ENCODE assay signal across 22 mouse cellular contexts in the genomic region with DNA sequence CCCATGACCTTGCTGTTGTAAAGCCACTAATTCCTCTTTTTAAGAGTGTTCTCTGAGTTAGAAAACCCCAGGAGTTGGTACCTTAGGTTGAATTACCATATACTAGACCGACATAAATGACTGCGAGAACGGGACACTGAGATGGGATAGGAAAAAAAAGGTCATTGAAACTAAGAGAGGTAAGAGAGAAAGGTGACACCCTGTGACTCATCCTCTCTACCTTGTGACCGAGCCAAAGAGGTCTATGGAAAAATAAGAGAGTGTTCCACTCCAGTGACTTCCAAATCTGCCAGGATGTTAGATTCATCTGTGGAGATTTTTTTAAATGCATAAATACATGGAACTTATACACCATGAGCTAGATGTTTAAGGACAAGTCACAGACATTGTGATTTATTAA.
DNase-seq lines count a peak whose midpoint lies in the region; ATAC-seq lines count a peak whose summit lies in the region.
"Had no signal": no experiment of that assay in that cellular context is flagged by ENCODE, and none has a peak within 500 bp of the region (broad histone marks: within the 10 kb centered on the region; RNA-seq: fewer than 3 reads in every experiment).

No protein-coding gene starts in this region.

- ATAC-seq in activated CD4-positive, CD25-positive, alpha-beta regulatory T cell, adult 4 months, result peak; percentile 59
- ATAC-seq: forebrain, embryonic 14.5 days; forebrain, postnatal 0 days; intestine, embryonic 16.5 days; Patski had no signal

- peak; percentile 54 for DNase-seq in CD4-positive helper T cell, adult 2 months (ENCODE audit: low read depth, low spot score)
- DNase-seq in CD4-positive, CD25-positive, alpha-beta regulatory T cell, adult 2 months (ENCODE audit: low read depth, low spot score), result peak; percentile 39
- peak; percentile 43 for DNase-seq in skeletal muscle tissue, adult 2 months (ENCODE audit: low read depth, low spot score)
- no peak for DNase-seq in ovary, postnatal 14 days (ENCODE audit: low spot score)
- no peak for DNase-seq in spleen, postnatal 36 days (ENCODE audit: low spot score in 2 of 2)
- DNase-seq in layer of hippocampus, adult 11-12 months (ENCODE audit: low spot score), result no peak
- DNase-seq: adrenal gland, adult 2 months; adrenal gland, postnatal 14 days; cerebellum, adult 11 months; cerebellum, adult 2 months; cerebellum, adult 9-11 months; cerebellum, postnatal 25 days; forebrain, postnatal 0 days; gastrocnemius, postnatal 10 days; heart, adult 2 months; heart, postnatal 14 days; heart, postnatal 4 days; kidney, adult 18-20 months had no signal

Comparison
In these comparisons a context has a peak if more than half of its experiments do, and no peak if none do; other contexts are left out.
1. DNase-seq: peak in CD4-positive helper T cell, adult 2 months (single experiment), CD4-positive, CD25-positive, alpha-beta regulatory T cell, adult 2 months (single experiment) and skeletal muscle tissue, adult 2 months (single experiment); none in ovary, postnatal 14 days (single experiment), spleen, postnatal 36 days (0 of 2) and layer of hippocampus, adult 11-12 months (single experiment).